Mouse (Mus musculus) stomach, embryonic 14.5 days (tissue): ENCODE measurements at regions not wholly inside any gene's neighbourhood (a gene's known extent, or its start where the extent isn't known, plus 50 kb on each side); places are given as distances from the start of the nearest gene placed in this dataset.

Experiments
- ATAC-seq: fragments of 200-750 bp; cut with Nextera tagmentation; 2 replicates; pipeline ENCODE4 v1.8.0; 2017; ENCODE audit warnings: low read depth, moderate TSS enrichment; ENCODE audit not compliant: insufficient number of reproducible peaks, insufficient read depth, low FRiP score
- H3K27ac ChIP-seq: fragments of 300-500 bp; sonication (generic); 2 replicates; pipeline ENCODE4 v1.5.1; 2014; ENCODE audit warnings: mild to moderate bottlenecking, low read length, moderate library complexity, mixed read lengths
- H3K27me3 ChIP-seq: fragments of 300-500 bp; sonication (generic); 2 replicates; pipeline ENCODE4 v1.6.1; 2014; ENCODE audit warnings: low read length, control low read depth, mixed read lengths; ENCODE audit not compliant: control insufficient read depth, insufficient read depth
- H3K36me3 ChIP-seq: fragments of 300-500 bp; sonication (generic); 2 replicates; pipeline ENCODE4 v1.6.1; 2014; ENCODE audit warnings: mild to moderate bottlenecking, control low read depth, low read length, moderate library complexity, mixed read lengths; ENCODE audit not compliant: control insufficient read depth, insufficient read depth
- H3K4me1 ChIP-seq: fragments of 300-500 bp; sonication (generic); 2 replicates; pipeline ENCODE4 v1.6.1; 2014; ENCODE audit warnings: low read length, control low read depth, mixed read lengths; ENCODE audit not compliant: control insufficient read depth, insufficient read depth
- H3K4me2 ChIP-seq: fragments of 300-500 bp; sonication (generic); replicated peaks from 2 replicates; pipeline ENCODE4 v1.6.1; 2014; ENCODE audit warnings: low read depth, low read length, control low read depth
- H3K4me3 ChIP-seq: fragments of 300-500 bp; sonication (generic); 2 replicates; pipeline ENCODE4 v1.5.1; 2014; ENCODE audit warnings: low read depth, low read length, control low read depth
- H3K9ac ChIP-seq: fragments of 300-500 bp; sonication (generic); replicated peaks from 2 replicates; pipeline ENCODE4 v1.6.1; 2014; ENCODE audit warnings: low read depth, mild to moderate bottlenecking, control low read depth, low read length, moderate library complexity, mixed read lengths
- H3K9me3 ChIP-seq: fragments of 300-500 bp; sonication (generic); 2 replicates; pipeline ENCODE4 v1.6.1; 2016; ENCODE audit warnings: low read depth, low read length, control low read depth; ENCODE audit not compliant: control insufficient read depth
- WGBS: fragments of 180-500 bp; shearing (Covaris S2); extraction: QIAGEN DNeasy Blood & Tissue Kit; methylation state at CpG from one replicate; pipeline ENCODE4 v1.1.7; 2014; 5-methylcytosine and 5-hydroxymethylcytosine counted together

DNA sequence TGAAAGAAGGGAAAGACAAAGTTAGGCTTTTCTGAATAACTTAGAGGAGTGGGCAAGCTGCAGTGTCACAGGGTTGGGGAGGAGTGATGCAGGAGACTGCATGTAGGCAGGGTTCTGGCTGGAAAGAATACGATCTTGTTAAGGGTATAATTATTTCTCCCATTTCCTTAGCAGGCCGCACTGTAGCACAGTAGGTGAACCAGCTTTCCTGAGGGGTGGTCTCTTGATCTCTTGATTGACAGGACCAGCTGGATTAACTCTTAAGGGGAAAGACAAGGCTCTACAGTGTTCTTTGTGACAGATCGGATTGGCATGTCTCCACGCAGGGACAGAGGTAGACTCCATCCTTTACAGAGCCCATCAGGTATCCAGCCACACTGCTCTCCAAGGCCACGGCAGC is 54.5 kb upstream of the Meis1 start:
- H3K27me3 ChIP-seq, result no peaks in the 10 kb centered on the region
- no peak overlapping the region for H3K4me3 ChIP-seq
- 84% methylated on average over 5 of the region's 5 CpGs for WGBS
- ATAC-seq, result no peak
- H3K4me2 ChIP-seq, result no peak overlapping the region
- no peaks in the 10 kb centered on the region for H3K36me3 ChIP-seq
- H3K27ac ChIP-seq, result no peak overlapping the region
- H3K4me1 ChIP-seq, result no peaks in the 10 kb centered on the region
- H3K9me3 ChIP-seq, result no peaks in the 10 kb centered on the region
- no peak overlapping the region for H3K9ac ChIP-seq

DNA sequence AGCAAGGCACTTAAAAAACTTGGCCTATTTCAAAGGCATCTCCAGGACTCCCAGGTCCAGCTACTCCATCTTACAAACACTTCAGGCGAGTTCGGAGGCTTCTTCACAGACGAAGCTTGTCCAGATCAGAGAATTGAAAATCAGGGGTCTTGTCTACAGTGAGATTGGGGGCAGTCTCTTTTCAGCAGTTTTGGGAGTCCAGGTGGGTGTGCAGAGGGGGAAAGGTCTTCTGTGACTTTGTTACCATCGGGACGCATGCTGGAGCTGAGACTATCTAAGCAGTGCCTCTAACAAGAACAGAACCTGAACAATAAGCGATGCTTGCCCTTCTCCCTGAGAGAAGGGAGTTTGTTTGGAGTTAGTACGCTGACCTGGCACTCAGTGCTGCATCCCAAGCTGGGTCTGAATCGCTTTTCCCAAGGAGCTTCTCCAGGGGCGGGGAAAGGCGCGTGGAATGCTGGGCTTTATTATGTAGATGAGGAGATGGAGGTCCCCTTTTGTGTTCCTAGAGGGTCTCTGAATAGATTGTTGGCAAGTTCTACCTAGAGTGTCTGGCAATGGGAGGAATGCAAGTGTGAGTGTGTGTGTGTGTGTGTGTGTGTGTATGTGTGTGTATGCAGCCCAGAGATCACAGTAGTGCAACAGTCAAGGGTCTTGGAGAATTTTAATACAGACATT is 55.2 kb upstream of the Meis1 start:
- 65% methylated on average over 11 of the region's 11 CpGs for WGBS
- no peak overlapping the region for H3K27ac ChIP-seq

DNA sequence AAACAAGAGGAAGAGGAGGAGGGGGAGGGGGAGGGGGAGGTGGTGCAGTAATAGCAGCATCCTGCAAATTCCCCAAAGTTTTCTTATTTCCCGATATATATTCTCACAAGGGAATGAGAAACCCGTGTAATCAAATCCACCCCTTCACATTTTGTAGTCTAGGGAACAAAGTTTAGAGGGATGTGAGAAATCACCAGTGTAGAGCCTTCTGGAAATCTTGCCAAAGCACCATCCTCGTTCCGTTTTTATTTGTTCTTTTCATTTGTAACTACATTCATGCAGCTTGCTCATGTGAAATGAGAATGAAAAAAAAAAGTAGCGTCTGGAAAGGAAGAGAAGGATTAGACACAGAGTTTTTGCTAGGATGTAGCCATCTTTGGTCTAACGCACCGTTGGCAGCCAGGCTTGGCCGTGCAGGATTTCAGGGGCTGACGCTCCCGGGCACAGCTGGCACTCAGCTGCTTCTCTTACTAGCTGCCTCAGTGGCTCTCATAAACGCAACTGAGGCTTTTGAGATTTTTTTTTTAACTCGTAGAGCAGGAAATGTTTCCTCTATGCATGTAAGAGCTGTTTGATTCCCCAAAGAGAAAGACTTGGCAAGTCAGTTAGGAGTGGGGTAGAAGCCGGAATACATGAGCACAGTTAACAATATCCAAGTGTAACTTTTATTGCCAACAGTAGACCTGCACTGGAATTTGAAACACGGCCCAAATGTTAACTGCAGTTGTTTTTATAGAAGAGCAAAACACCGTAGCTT is 72.5 kb upstream of the Meis1 start:
- no peak for ATAC-seq
- Histone ChIP-seq H3K9me3 (no peaks in the 10 kb centered on the region), H3K27me3 (no peaks in the 10 kb centered on the region), H3K4me3 (no peak overlapping the region), H3K27ac (no peak overlapping the region), H3K9ac (no peak overlapping the region), H3K36me3 (no peaks in the 10 kb centered on the region), H3K4me1 (no peaks in the 10 kb centered on the region), H3K4me2 (no peak overlapping the region)
- 87% methylated on average over 15 of the region's 15 CpGs for WGBS

More for the DNA sequence above, 55.2 kb upstream of the Meis1 start:
- Histone ChIP-seq H3K9ac (no peak overlapping the region), H3K9me3 (no peaks in the 10 kb centered on the region), H3K4me3 (no peak overlapping the region), H3K36me3 (no peaks in the 10 kb centered on the region), H3K4me1 (no peaks in the 10 kb centered on the region), H3K27me3 (no peaks in the 10 kb centered on the region), H3K4me2 (no peak overlapping the region)
- no peak for ATAC-seq

DNA sequence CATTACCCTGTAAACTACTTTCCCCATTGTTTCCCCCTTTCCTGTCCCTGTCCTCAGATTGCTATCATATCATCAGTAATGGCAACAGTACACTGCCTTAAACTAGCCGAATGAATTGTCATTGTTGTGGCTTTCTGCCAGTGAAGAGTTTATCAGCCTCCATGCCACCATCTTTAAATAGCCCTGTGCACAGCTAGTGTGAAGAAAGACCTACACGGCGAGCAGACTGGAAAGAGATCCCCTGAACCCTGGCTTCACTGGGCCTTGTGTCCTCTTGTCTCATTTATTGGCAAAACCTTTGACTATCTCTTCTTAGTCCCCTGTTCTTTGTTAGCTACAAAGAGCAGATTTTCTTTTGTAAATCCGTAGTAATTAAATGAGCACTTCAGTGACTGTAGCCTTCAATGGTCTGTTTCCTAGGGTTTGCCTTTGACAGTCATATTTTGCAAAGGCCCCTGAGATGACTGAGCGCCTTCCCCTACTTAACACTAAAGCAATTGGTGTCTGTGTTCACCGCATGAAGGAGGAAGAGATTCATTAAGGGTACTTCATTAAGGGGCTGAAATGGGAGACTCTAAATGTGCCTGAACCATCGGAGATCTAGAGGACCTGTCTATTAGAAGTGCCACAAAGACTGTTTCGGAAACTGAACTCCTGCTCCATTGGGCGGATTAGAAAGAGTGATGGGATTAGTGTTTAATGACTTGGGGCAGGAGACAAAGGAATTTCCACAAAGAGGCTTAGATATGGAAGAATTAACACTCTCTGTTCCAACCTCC is 74.4 kb upstream of the Meis1 start:
- H3K9ac ChIP-seq, result no peak overlapping the region
- no peak for ATAC-seq
- WGBS, result 82% methylated on average over 9 of the region's 9 CpGs
- H3K4me2 ChIP-seq, result no peak overlapping the region
- H3K4me1 ChIP-seq, result no peaks in the 10 kb centered on the region
- no peaks in the 10 kb centered on the region for H3K36me3 ChIP-seq
- H3K27me3 ChIP-seq, result no peaks in the 10 kb centered on the region
- H3K27ac ChIP-seq, result no peak overlapping the region
- H3K4me3 ChIP-seq, result no peak overlapping the region
- H3K9me3 ChIP-seq, result no peaks in the 10 kb centered on the region

DNA sequence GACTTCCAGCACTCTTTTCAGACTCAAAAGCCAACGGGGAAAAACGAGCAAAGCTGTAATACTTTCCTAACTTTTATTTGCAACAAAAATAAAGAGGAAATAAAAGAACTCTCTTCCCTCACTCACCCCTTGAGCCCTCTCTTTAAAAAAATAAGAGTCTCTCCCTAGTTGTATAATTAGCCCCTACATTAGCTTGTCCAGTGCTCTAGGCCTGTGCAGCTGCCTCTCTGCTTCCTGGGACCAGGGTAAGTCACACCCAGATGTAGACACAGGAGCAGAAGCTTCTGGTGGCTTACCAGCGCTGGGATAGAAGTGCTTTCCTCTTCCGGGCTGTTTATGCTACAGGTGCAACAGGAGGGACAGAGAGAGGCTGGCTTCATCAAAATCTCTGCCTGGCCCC is 75.0 kb upstream of the Meis1 start:
- WGBS, result 71% methylated on average over 4 of the region's 4 CpGs
- H3K27me3 ChIP-seq, result no peaks in the 10 kb centered on the region
- no peak overlapping the region for H3K27ac ChIP-seq
- no peaks in the 10 kb centered on the region for H3K9me3 ChIP-seq
- no peak overlapping the region for H3K9ac ChIP-seq
- H3K4me2 ChIP-seq, result no peak overlapping the region
- no peak for ATAC-seq
- no peaks in the 10 kb centered on the region for H3K36me3 ChIP-seq
- H3K4me3 ChIP-seq, result no peak overlapping the region
- no peaks in the 10 kb centered on the region for H3K4me1 ChIP-seq

DNA sequence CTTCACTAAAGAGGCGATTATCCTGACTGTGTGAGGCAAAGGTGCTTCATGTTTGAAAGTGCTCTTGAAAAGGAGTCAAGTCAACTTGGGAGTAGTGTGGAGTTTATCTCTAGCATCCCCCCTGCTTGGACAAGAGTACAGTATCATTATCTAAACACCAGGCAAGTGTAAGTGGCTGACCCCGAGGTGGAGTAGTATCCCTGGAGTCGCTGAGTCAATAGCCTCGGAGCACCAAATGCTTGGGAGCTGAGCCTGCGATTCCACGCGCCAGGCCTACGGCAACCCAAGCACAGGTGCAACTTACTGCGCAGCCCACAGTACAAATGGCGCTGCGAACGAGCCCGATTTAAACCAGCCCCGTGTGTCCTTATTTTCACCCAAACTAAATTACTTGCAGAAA is 75.4 kb upstream of the Meis1 start:
- Histone ChIP-seq H3K27ac (no peak overlapping the region), H3K9ac (no peak overlapping the region), H3K4me2 (no peak overlapping the region), H3K9me3 (no peaks in the 10 kb centered on the region), H3K36me3 (no peaks in the 10 kb centered on the region), H3K27me3 (no peaks in the 10 kb centered on the region), H3K4me3 (no peak overlapping the region), H3K4me1 (no peaks in the 10 kb centered on the region)
- 80% methylated on average over 14 of the region's 14 CpGs for WGBS
- ATAC-seq, result no peak

DNA sequence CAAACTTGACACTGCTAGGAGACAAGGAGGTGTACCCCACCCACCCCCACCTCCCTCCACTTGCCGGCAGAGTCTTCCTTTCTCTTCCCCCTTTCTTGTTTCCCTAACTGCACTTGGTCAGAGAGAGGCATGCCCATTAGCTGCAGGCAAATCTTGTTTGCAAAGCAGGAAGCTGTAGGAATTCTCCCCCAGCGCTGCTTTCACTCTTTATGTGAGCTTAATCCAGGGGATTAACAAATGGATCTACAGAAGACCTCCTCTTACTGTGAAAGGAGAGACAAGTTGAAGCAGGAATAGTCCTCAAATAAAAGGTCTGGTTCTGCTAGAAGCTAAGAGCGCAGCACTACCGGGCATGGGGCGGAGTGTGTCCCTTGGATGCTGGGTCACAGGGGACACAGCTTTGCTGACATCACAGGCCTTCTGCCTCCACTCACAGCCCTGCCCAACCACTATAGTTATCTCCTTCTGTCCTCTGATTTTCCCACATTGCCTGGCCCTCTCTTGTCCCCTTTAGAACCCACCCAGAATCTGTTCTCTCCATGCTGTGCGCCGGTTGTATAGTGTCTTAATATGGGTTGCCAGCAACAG is 84.3 kb upstream of the Meis1 start:
- no peak overlapping the region for H3K9ac ChIP-seq
- no peaks in the 10 kb centered on the region for H3K36me3 ChIP-seq
- no peak overlapping the region; the same call in 1 of the 2 replicates for H3K27ac ChIP-seq
- no peaks in the 10 kb centered on the region for H3K9me3 ChIP-seq
- no peaks in the 10 kb centered on the region for H3K27me3 ChIP-seq
- no peak for ATAC-seq
- H3K4me3 ChIP-seq, result no peak overlapping the region
- H3K4me1 ChIP-seq, result no peaks in the 10 kb centered on the region
- no peak overlapping the region for H3K4me2 ChIP-seq
- 43% methylated on average over 7 of the region's 7 CpGs for WGBS

DNA sequence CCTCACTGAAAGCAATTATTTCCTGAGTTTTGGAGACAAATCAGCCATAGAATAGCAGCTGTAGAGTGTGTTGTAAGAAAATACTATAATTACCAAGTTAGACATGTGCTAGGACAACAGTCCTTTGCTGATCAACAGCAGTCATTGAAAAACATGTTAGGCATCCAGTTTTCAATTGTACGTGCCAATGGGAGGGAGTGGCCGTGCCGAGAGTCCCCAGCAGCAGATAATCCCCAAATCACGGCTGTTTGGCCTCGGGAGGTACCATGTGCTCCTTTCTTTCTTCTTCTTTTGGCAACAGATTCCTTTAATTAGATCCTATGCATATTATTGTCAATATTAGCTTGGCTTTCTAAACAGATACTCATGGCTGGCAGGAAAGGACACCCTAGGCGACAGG is 88.4 kb upstream of the Meis1 start:
- Histone ChIP-seq H3K27ac (no peak overlapping the region), H3K36me3 (no peaks in the 10 kb centered on the region), H3K9me3 (no peaks in the 10 kb centered on the region), H3K4me3 (no peak overlapping the region), H3K4me2 (no peak overlapping the region), H3K27me3 (no peaks in the 10 kb centered on the region), H3K9ac (no peak overlapping the region), H3K4me1 (no peaks in the 10 kb centered on the region)
- ATAC-seq, result no peak
- 74% methylated on average over 6 of the region's 6 CpGs for WGBS
